Mouse (Mus musculus): Measurements from ENCODE around the gene Pgrmc1. TPM values are rescaled to one million over a fixed set of nuclear protein-coding genes. Genes with fewer than 3 reads are reported as not detected.

Pgrmc1 gene
- polyA plus RNA-seq, 1 experiment from 2014 or later, result 154 TPM

DNA sequence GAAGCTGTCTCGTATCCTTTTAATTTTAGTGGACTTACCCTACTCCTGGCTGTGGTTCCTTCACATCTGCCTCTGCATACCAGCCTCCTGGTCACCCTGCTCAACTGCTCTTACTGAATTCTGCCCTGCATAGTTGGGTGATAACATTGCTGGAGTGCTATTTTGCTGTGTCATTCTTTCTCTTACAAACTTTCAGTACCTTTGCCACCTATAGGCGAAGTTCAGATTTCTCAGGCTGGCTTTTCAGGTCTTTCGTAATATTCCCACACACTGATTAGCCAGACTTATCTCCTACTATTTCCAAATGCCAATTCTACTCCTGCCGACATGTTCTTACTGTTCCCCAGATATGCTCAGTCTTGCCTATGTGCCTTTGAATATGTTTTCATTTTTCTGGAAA is 6.0 kb downstream of the Pgrmc1 start:
- TF ChIP-seq CTCF (IDR thresholded peaks at IDR 0.05), result no peak
- in situ Hi-C loops (cut with MboI; ENCODE audit: low pct_unique_long_range_greater_than_20kb), result no loop called here
- no peak for ATAC-seq
- peaks cover 16% of the 10 kb centered on the region for H3K27me3 ChIP-seq
- DNase-seq (ENCODE audit: low read depth, low spot score), result no peak
- ChIA-PET POLR2A (no interaction called here), CTCF (no interaction called here)

DNA sequence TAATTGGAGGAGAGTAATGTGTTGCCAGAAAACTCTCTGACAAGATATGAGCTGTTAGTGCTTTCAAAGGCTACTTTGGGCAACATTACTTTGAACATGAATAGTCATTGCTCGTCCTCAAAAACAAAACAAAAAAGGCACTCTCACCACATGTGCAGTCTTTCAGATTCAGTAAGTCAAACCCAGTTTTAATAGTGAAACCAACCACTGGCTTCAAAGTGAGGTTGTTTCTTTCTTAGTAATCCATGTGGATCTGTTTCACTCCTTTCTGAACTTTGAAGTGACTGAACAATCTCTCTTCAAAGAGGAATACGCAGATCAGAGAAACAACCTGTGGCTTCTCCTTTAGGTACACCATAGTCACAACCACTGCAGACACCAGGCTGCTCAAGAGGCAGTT is 11.1 kb downstream of the Pgrmc1 start:
- TF ChIP-seq CTCF (IDR thresholded peaks at IDR 0.05), result no peak
- H3K27me3 ChIP-seq, result peaks cover 25% of the 10 kb centered on the region
- in situ Hi-C loops (cut with MboI; ENCODE audit: low pct_unique_long_range_greater_than_20kb), result no loop called here
- POLR2A ChIA-PET, result no interaction called here
- CTCF ChIA-PET, result no interaction called here
- DNase-seq (ENCODE audit: low read depth, low spot score) (no peak), ATAC-seq (no peak)

DNA sequence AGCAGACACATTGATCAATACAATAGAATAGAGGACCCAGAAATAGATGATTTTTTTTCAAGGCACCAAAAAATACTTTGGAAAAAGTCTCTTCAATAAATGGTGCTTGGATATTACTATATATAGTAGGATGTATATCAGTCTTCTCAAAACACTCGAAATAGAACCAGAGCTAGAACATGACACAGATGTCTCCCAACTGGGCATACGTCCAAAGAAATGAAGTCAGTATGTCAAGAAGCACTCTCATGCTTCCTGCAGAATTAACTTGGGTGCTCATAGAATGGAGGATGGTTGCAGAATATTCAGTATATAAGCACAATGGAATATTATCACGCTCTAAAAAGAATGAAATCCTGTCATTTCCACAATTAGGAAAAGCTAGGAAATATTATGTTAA is 30.1 kb downstream of the Pgrmc1 start:
- CTCF ChIA-PET, result interaction anchor here (1.6 kb wide), 1 partner anchor 9 kb away, joined by 3 read pairs; no protein-coding TSS in a partner anchor

DNA sequence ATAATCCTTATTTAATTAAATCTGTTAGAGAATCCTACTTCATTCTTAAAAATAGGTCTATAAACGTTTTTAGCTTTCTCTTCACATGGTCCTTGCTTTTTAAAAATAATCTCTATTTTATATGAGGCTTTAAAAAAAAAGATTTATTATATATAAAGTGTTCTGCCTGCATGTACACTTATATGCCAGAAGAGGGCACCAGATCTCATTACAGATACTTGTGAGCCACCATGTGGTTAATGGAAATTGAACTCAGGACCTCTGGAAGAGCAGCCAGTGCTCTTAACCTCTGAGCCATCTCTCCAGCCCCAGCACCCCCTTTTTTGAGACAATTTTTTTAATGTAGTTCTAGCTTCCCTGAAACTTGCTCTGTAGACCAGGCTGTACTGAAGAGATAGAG is 32.8 kb downstream of the Pgrmc1 start:
- ChIA-PET CTCF (interaction anchor here (0.7 to 1.7 kb wide), 7 partner anchors 8 to 128 kb away, joined by 3 to 4 read pairs (median 3); no protein-coding TSS in a partner anchor), POLR2A (no interaction called here)
- no peaks in the 10 kb centered on the region for H3K27me3 ChIP-seq
- in situ Hi-C loops (cut with MboI; ENCODE audit: low pct_unique_long_range_greater_than_20kb), result loop anchor here (25.0 kb wide), 1 partner anchor 182 kb away; no protein-coding TSS in a partner anchor
- DNase-seq (ENCODE audit: low read depth, low spot score) (no peak), ATAC-seq (no peak)
- peak; percentile 63 for TF ChIP-seq CTCF (IDR thresholded peaks at IDR 0.05)

More for the DNA sequence above, 30.1 kb downstream of the Pgrmc1 start:
- H3K27me3 ChIP-seq, result peaks cover 5% of the 10 kb centered on the region
- DNase-seq (ENCODE audit: low read depth, low spot score), result no peak
- in situ Hi-C loops (cut with MboI; ENCODE audit: low pct_unique_long_range_greater_than_20kb), result loop anchor here (25.0 kb wide), 1 partner anchor 184 kb away; no protein-coding TSS in a partner anchor
- POLR2A ChIA-PET, result no interaction called here
- ATAC-seq, result no peak
- no peak for TF ChIP-seq CTCF (IDR thresholded peaks at IDR 0.05)

DNA sequence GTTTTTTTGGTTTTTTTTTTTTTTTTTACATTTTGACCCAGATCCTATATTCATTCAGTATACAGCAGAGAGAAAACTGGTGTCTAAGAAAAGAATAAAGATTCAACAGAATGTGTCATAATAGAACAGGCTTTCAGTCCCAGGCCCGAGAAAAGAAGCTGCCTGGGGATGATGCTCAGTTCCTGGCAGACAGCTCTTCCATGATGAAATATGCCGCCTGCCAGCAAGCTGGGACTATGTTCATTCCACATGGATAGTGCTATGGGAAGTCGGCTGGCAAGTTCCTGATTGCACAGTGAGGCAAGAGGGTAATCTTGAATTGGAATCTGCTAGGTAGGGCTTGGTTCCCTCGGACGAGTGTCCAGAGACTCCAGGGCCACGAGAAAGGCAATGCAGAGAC is 42.0 kb downstream of the Pgrmc1 start:
- TF ChIP-seq CTCF (IDR thresholded peaks at IDR 0.05), result no peak
- peaks cover 10% of the 10 kb centered on the region for H3K27me3 ChIP-seq
- ChIA-PET CTCF (interaction anchor here (1.6 kb wide), 1 partner anchor 15 kb away, joined by 3 read pairs; no protein-coding TSS in a partner anchor), POLR2A (no interaction called here)
- no peak for ATAC-seq
- in situ Hi-C loops (cut with MboI; ENCODE audit: low pct_unique_long_range_greater_than_20kb), result loop anchor here (25.0 kb wide), 1 partner anchor 172 kb away; no protein-coding TSS in a partner anchor
- DNase-seq (ENCODE audit: low read depth, low spot score), result no peak

DNA sequence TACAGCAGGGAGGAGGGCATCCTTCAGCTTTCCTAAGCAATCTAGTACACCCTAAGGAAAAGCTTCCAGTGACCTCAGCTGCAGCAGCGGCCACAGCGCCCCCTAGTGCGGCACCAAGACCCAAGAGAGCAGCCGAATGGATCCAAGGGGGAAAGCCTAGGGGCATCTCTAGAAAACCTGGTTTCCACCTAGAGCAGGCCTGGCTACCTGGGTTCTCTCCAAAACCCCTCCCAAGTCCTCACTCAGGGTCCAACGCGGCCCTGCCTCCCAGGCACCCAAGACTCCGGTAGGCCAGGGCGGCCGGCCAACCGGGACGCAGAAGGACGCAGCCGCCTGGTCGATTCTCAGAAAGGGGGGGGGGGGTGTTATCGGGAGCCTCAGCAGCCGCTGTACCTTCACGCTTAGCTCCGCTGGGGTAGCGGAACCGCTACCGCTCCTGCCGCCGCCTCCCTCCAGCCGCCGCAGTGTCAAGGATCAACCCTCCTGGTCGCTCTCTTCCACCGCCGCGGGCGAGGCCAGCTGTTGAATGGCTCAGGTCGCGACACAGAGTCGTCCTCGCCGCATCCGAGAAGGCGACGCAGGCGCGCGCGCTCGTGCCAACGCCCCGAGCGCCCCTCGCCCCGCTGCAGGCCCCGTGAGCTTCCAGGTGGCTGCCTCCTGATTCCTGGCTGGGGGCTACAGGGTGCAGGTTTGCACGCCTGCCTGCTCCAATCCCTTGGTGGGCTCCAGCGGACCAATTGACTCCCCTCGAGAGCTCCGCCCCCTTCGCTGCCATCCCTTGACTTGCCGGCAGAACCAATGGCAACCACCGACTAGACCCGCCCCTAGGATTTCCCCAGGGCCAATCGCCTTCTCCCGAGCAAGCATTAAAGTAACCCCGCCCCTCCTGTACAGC is 46.9 kb downstream of the Pgrmc1 start, which contains the start of gene Akap17b:
Gene Akap17b (minus strand): TSS at position 739 of the 895 bp plus-strand sequence.
- CTCF ChIA-PET, result interaction anchor here (0.9 to 1.0 kb wide), 2 partner anchors 14 to 176 kb away, joined by 3 read pairs; no protein-coding TSS in a partner anchor
- POLR2A ChIA-PET, result interaction anchor here (0.7 kb wide), 1 partner anchor 47 kb away, joined by 3 read pairs; no protein-coding TSS in a partner anchor
- ATAC-seq (peak; percentile 93), DNase-seq (ENCODE audit: low read depth, low spot score) (no peak)
- in situ Hi-C loops (cut with MboI; ENCODE audit: low pct_unique_long_range_greater_than_20kb), result loop anchor here (25.0 kb wide), 1 partner anchor 167 kb away; no protein-coding TSS in a partner anchor
- no peak for TF ChIP-seq CTCF (IDR thresholded peaks at IDR 0.05)
- H3K27me3 ChIP-seq, result peaks cover 24% of the 10 kb centered on the region

Other genes with a start within 250 kb of the Pgrmc1 start
- gene Gm6268, start 196.9 kb upstream of the Pgrmc1 start, polyA plus RNA-seq (2021), result not detected
- gene Gm14569, start 106.4 kb upstream of the Pgrmc1 start, polyA plus RNA-seq (2021), result not detected
- gene Akap17b, start 47.2 kb downstream of the Pgrmc1 start, polyA plus RNA-seq (2021), result 2.5 TPM
- 0.06 TPM for gene Slc25a43, start 145.5 kb downstream of the Pgrmc1 start, polyA plus RNA-seq (2021)
- gene Slc25a5, start 197.4 kb downstream of the Pgrmc1 start, polyA plus RNA-seq (2021), result 1,052 TPM

All from Patski (cell line).